Mouse (Mus musculus) R1 (cell line): ENCODE measurements around the gene Hebp1.
A peak's percentile ranks its signal among the peaks of the same experiment; 100 is the strongest.

Source experiments
- DNase-seq: peaks from one replicate; pipeline ENCODE4 v3.0.0-alpha.2; 2018; ENCODE audit warnings: low read depth, low spot score

Gene Hebp1

GRCm38 (mm10) chr6:135162861-135163260 lies 35.0 kb downstream of the Hebp1 start:
- no peak for DNase-seq

DNA sequence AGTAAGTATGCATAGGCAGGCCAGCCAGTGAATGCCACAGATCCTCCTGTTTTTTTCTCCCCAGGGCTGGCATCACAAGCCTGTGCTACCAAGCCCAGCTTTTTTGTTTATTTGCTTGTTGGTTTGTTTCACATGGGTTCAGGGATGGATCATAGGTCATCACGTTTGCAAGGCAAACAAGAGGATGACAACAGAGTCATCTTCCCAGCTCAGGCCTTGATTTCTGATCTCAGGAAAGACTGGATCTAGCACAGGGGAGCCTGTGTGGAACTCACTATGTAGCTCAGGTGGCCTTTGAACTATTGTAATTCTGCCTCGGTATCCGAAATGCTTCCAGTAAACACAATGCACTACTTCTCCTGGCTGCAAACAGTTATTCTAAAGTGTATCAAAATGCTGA lies 35.5 kb downstream of the Hebp1 start:
- DNase-seq = no peak

DNA sequence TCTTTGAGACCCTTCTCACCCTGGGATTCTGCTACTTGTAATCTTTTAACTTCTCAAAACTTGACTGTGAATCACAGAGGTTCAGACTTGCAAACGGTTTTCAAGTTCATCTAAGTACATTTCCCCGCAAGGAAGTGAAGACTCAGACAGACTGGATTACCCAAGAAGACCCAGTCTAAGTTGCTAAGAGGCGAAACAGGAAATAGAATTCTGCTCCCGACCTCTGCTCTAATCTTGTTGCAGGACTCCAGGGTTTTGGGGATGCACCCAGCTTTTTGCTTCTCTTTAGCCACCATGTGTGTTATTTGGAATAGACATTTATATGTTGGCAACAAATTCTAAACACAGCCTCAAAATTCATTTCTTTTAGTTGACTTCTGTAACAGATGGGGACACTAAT lies 36.5 kb downstream of the Hebp1 start:
- no peak for DNase-seq

- no peak for DNase-seq
These were observed 39.3 kb downstream of the Hebp1 start for GRCm38 (mm10) chr6:135158509-135158908.

DNA sequence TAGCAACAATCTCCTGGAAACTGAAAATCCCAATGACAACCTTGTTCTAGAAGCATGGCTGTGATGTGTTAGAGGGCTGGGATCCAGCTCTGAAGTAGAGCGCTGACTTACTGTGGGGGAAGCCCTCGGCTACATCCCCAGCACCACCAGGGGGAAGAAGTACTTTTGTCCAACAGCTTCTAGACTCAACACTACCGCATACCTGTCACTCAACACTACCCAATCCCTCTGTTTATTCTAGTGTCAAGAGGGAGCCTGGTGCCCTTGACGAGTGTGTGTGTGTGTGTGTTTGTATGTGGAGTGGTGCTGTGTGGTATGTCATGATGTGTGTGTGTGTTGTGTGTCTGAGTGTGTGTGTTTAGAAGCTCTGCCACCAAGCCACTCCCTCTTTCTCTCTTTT lies 40.3 kb downstream of the Hebp1 start:
- DNase-seq = peak; percentile 55

- no peak for DNase-seq
These were observed 41.2 kb downstream of the Hebp1 start for GRCm38 (mm10) chr6:135156597-135156996.

DNA sequence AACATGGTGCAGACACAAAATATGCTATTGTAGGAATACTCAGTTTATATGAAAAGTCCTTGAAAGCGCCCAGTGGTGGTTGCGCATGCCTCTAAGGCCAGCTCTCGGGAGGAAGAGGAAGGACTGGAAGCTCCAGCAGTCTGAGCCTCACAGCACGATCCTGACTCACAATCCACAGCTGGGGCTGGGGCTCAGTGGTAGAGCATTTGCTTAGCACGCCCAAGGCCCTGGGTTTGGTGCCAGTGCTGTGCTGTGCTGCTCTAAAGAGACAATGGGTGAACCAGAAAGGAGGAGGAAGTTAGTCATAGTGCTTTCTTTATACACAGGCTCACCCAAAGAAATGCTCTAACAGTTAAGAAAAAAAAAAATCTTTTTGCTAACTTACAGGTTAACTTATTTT lies 44.1 kb downstream of the Hebp1 start:
- DNase-seq = no peak

DNA sequence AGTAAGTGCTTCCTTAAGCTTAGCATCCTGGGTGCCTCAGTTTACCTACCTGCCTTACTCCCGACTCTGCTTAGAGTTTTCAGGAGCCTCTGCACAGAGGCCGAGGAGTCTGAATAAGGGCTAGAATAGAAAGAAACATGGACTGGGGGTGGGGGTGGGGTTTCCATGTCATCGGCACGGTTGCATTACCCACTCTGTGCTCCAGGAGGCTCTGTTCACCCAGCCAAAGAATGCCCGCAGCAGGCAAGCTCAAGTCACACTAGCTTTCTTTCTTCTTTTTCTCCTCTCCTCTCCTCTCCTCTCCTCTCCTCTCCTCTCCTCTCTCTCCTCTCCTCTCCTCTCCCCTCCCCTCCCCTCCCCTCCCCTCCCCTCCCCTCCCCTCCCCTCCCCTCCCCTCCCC lies 47.5 kb downstream of the Hebp1 start:
- peak; percentile 61 for DNase-seq

DNA sequence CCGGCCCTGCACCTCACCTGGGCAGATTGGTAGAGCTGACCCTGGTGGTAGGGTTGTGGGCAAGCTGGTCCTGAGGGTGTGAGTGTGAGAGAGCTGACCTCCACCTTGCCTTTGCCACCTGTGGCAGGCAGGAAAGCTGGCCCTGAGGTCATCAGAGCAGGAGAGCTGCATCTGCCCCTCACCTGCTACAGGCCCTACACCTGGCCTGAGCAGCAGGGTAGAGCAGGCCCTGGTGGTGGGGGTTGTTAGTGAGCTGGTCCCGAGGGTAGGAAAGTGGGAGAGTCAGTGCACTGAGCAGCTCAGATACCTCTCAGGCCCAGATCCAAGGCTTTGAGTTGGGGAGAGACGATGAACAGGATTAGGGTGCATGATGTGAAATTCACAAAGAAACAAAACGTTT lies 48.1 kb downstream of the Hebp1 start:
- DNase-seq = no peak

- no peak for DNase-seq
These were observed 48.6 kb downstream of the Hebp1 start for GRCm38 (mm10) chr6:135149175-135149574.

DNA sequence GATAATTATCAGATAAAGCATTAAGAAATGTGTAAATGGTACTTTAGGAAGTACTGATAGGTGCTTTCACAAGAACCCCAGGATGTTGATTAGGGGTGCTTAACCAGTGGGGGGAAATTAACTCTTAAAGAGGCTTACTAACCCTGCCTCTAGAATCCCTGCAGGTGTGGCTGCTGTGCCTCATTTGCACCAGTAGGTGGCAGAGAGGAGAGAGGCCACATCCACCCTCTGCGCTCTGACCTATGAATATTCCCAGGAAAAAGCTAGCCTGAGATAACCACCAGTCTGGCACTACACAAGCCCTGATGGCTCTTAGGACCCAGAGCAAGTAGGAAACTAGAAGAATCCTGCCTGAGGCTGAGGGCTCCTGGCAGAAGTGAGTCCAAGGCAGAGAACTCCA lies 49.3 kb downstream of the Hebp1 start:
- peak; percentile 58 for DNase-seq

- DNase-seq = no peak
These were observed 51.8 kb downstream of the Hebp1 start for GRCm38 (mm10) chr6:135145976-135146375.

GRCm38 (mm10) chr6:135144516-135144915 lies 53.3 kb downstream of the Hebp1 start:
- DNase-seq = peak; percentile 53

DNA sequence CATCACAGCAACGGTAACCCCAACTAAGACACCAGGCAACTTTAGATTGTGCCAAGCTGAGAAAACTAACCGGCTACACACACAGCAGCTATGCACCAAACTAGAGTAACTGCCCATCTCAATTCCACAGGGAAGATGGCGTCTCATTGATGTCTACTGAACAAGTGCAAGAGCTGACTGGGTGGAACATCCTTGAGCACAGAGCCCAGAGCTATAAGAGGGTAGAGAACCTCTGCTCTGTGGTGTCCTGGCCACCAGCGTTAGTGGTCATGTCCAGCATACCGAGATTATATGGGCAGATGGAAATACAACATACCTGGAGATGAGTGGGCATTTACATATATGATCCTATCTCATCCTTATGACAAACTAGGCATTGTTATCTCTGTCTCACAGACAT lies 54.7 kb downstream of the Hebp1 start:
- no peak for DNase-seq

DNA sequence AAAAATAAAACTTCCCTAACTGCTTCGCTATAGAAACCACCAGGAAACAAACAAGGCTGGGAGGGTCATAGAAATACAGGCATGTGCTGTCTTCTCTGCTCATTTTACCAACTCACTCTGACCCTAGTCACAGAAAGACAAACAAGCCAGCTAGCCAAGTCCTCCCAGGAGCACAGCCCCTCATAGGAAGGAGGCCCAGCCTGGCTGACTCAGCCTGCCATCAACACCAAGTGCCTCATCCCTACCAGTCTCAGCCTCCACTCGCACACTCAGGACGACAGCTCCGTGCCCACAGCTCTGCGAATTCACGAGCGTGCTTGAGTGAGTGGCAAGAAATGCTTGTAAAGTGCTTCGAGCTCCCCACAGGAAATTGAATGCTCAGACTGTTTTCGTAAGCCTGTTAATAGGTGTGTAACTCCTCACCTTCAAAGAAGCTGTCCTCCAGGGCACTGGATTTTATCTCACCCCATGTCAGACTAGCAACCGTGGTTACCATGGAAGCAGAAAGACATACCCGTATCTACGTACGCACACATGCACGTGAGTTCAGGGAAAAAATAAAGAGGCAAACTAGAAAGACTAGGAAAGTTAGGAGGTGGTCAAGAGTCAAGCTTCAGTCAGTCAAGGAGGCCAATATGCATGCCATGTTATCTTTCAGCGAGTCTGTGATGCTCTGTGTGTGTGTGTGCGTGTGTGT lies 56.2 kb downstream of the Hebp1 start:
- DNase-seq = no peak

GRCm38 (mm10) chr6:135138746-135139145 lies 59.1 kb downstream of the Hebp1 start:
- DNase-seq = no peak

DNA sequence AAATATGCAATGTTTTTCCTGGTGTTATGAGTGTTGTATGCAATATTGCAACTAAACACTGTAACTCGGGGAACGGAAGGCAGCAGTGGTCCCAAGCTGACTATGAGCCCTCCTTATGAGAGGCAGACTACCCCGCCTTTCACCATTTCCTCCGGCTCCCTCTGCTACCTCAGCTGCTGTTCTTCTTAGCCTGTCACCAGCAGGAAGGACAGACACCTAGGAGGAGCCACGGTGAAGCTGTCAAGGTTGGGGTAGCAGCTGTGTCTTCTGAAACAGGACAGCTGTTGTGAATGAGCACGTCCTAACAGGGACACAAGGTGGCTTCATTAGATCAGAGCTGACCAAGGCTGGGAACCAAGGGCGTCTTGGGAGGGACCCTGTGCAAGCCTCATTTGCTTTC lies 59.6 kb downstream of the Hebp1 start:
- DNase-seq = no peak

- no peak for DNase-seq
These were observed 60.1 kb downstream of the Hebp1 start for GRCm38 (mm10) chr6:135137736-135138135.

DNA sequence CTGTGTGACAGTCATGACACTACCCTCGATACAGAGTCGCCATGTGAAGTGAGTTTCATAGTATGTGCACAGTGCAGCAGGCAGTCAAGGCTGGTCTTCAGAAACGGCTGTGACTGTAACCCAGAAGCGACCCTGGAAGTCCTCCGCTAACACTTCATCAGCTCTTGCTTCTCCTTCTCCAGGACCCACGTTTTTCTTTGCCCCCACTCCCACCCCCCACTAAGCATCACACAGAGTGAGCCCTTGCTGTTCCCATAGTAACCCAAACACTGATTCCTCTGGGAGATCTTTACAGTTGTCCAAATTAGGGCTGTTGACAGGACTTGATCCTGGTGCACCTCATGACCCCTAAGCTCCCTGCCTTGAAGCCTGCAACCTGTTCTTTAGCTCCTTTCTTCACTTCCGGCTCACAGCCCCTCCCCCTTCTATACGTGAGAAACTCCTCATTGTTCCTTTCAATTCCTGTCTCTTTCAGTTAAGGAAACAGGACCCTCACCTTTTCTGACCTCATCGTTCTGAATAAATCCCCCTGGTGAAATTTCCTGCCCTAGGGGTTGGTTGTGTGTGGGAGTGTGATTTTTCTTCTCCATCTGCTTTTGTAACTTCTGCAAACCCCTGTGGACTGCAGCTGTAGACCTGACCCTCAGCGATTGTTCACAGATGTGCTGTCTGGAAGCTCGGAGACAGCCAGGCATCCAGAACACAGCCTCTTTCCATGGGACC lies 61.2 kb downstream of the Hebp1 start:
- DNase-seq = peak; percentile 94

GRCm38 (mm10) chr6:135135735-135136134 lies 62.1 kb downstream of the Hebp1 start:
- no peak for DNase-seq

GRCm38 (mm10) chr6:135133486-135133885 lies 64.3 kb downstream of the Hebp1 start:
- DNase-seq = no peak

DNA sequence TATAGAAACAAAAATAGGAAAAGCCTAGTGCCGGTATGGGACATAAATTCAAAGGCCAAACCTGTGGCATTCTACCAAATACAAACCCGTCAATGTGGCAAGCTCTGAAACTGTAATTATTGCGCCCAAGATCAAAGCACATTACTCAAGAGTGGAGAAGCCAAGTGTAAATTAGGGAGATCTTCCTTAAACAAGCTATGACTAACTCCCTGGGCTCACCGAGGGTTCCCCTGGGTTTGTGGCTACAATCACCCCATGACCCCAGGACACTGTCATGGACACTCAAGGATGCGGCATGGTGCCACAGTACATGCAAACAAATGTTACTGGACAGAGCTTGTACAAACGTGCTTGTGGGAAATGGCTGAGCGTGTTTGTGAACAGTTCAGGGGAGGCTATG lies 64.7 kb downstream of the Hebp1 start:
- DNase-seq = no peak

DNA sequence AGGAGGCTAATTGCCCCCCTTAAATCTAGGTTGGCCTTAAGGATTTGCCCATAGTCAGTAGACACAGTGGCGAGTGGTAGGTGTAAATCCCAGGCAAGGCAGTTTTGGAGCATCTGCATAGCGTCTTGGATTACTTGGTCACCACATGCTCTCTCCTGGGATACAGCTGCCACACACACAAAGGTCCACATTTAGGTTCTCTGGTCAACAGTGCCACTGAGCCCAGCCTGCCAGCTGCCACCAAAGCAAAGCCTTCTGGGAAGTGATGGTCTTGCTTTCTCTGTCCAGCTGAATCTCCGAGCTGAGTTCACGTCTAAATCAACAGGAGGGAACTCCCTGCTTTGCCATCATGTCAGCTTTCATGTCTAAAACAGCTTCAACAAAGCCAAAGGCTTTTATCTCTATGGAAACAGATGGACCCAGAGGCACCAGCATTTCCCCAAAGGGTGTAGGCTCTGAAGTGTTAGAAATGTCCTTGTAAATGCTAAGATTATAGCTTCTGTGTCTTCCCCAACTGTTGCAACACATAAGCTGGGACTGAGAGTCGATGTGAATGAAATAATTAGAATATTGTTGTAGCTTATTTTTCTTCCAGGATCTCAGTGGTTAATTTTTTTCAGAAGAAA lies 73.0 kb downstream of the Hebp1 start:
- no peak for DNase-seq
